Mouse (Mus musculus) cerebellum, adult 2 months (tissue): ENCODE measurements around the gene 4930402H24Rik.

Experiments used
- CTCF ChIP-seq: fragments of 200-500 bp; IDR thresholded peaks from 2 replicates; pipeline ENCODE4 v1.5.1; 2011; ENCODE audit warnings: low read depth, mild to moderate bottlenecking, control low read depth, low read length, moderate library complexity, borderline replicate concordance; ENCODE audit not compliant: insufficient read depth
- POLR2A ChIP-seq: fragments of 200-500 bp; IDR thresholded peaks from 2 replicates; pipeline ENCODE4 v1.6.1; 2011; ENCODE audit warnings: low read length, control low read depth, borderline replicate concordance; ENCODE audit not compliant: insufficient read depth

- TF ChIP-seq CTCF, result no peak
- TF ChIP-seq POLR2A, result no peak
These were observed 56.5 kb downstream of the 4930402H24Rik start for GRCm38 (mm10) chr2:130849688-130850087.
